Mouse (Mus musculus) heart, embryonic 10.5 days (tissue): ENCODE measurements around the gene 2310079G19Rik. TPM values are rescaled to one million over a fixed set of nuclear protein-coding genes. Genes with fewer than 3 reads are reported as not detected.

Experiments
- DNase-seq: peaks from one replicate; pipeline ENCODE4 v3.0.0-alpha.2; 2017; ENCODE audit warnings: low spot score
- H3K27ac ChIP-seq: fragments of 300-500 bp; sonication (generic); 2 replicates; pipeline ENCODE4 v1.5.1; 2016; ENCODE audit warnings: mild to moderate bottlenecking
- H3K27me3 ChIP-seq: fragments of 300-500 bp; sonication (generic); 2 replicates; pipeline ENCODE4 v1.6.1; 2016; ENCODE audit warnings: mild to moderate bottlenecking; ENCODE audit not compliant: poor library complexity, insufficient read depth, severe bottlenecking
- H3K36me3 ChIP-seq: fragments of 300-500 bp; sonication (generic); 2 replicates; pipeline ENCODE4 v1.6.1; 2016; ENCODE audit warnings: mild to moderate bottlenecking, moderate library complexity
- H3K4me1 ChIP-seq: fragments of 300-500 bp; sonication (generic); 2 replicates; pipeline ENCODE4 v1.6.1; 2016; ENCODE audit warnings: mild to moderate bottlenecking
- H3K4me3 ChIP-seq: fragments of 300-500 bp; sonication (generic); 2 replicates; pipeline ENCODE4 v1.5.1; 2016; ENCODE audit warnings: mild to moderate bottlenecking, moderate library complexity
- H3K9me3 ChIP-seq: fragments of 300-500 bp; sonication (generic); 2 replicates; pipeline ENCODE4 v1.6.1; 2016; ENCODE audit warnings: mild to moderate bottlenecking, moderate library complexity
- WGBS: fragments of 180-500 bp; shearing (Covaris S2); methylation state at CpG from one replicate; pipeline ENCODE4 v1.1.7; 2016; 5-methylcytosine and 5-hydroxymethylcytosine counted together
- polyA plus RNA-seq: library from polyadenylated mRNA; unstranded; fragments of >200 nt; fragmentation: Nextera tagmentation; extraction: Ambion mirVana; gene quantifications from 2 replicates; pipeline ENCODE4 v1.2.1, GENCODE M21; 2016

Gene 2310079G19Rik
- polyA plus RNA-seq, 1 experiment from 2014 or later = not detected

DNA sequence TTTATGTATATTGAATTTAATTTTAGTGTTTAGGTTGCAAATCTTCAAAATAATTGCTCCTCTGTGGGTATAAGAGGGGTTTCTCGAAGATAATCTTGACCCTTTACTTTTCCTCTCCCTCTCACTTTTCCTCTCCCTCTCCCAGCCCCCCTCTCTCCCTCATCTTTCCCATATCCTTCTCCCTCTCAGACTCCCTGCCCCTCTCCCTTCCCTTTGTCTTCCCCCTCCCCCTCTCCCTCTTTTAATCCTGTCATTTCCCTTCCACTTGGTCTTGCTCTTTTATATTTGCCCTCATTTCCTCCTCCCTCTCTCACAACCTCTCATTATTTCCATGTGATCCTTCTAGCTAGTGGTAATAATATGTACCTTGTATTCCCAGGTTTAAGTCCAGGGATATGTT, 25.0 kb downstream of the 2310079G19Rik start:
- no peaks in the 10 kb centered on the region for H3K9me3 ChIP-seq
- 50% methylated on average over 1 of the region's 1 CpGs for WGBS
- DNase-seq = no peak

GRCm38 (mm10) chr16:88600303-88600702, 27.2 kb downstream of the 2310079G19Rik start:
- Histone ChIP-seq H3K4me1 (no peaks in the 10 kb centered on the region), H3K4me3 (no peak overlapping the region), H3K27ac (no peak overlapping the region), H3K9me3 (no peaks in the 10 kb centered on the region), H3K27me3 (no peaks in the 10 kb centered on the region), H3K36me3 (no peaks in the 10 kb centered on the region)
- DNase-seq = no peak
- WGBS = 85% methylated on average over 8 of the region's 8 CpGs

More for the DNA sequence above, 25.0 kb downstream of the 2310079G19Rik start:
- Histone ChIP-seq H3K27me3 (no peaks in the 10 kb centered on the region), H3K4me1 (no peaks in the 10 kb centered on the region), H3K27ac (no peak overlapping the region), H3K36me3 (no peaks in the 10 kb centered on the region), H3K4me3 (no peak overlapping the region)

GRCm38 (mm10) chr16:88599504-88600237, 27.8 kb downstream of the 2310079G19Rik start:
- no peak overlapping the region for H3K4me3 ChIP-seq
- 69% methylated on average over 16 of the region's 16 CpGs for WGBS
- H3K36me3 ChIP-seq = no peaks in the 10 kb centered on the region
- H3K27ac ChIP-seq = no peak overlapping the region
- H3K4me1 ChIP-seq = no peaks in the 10 kb centered on the region
- no peaks in the 10 kb centered on the region for H3K9me3 ChIP-seq
- no peak for DNase-seq
- H3K27me3 ChIP-seq = no peaks in the 10 kb centered on the region

GRCm38 (mm10) chr16:88592758-88593157, 34.7 kb downstream of the 2310079G19Rik start:
- no peak for DNase-seq
- no peaks in the 10 kb centered on the region for H3K36me3 ChIP-seq
- H3K27me3 ChIP-seq = no peaks in the 10 kb centered on the region
- H3K27ac ChIP-seq = no peak overlapping the region
- no peaks in the 10 kb centered on the region for H3K9me3 ChIP-seq
- no peaks in the 10 kb centered on the region for H3K4me1 ChIP-seq
- H3K4me3 ChIP-seq = no peak overlapping the region

GRCm38 (mm10) chr16:88583338-88583737, 44.1 kb downstream of the 2310079G19Rik start:
- DNase-seq = no peak
- H3K27ac ChIP-seq = no peak overlapping the region
- WGBS = 85% methylated on average over 9 of the region's 9 CpGs
- H3K9me3 ChIP-seq = no peaks in the 10 kb centered on the region
- no peaks in the 10 kb centered on the region for H3K27me3 ChIP-seq
- H3K4me3 ChIP-seq = no peak overlapping the region
- H3K4me1 ChIP-seq = no peaks in the 10 kb centered on the region
- no peaks in the 10 kb centered on the region for H3K36me3 ChIP-seq

Other genes starting within 250 kb of the 2310079G19Rik start
- gene Cldn17, start 120.7 kb downstream of the 2310079G19Rik start, polyA plus RNA-seq = not detected in 2 replicates
- 0.57 and 2.1 TPM in 2 replicates for gene Cldn8, start 64.5 kb downstream of the 2310079G19Rik start, polyA plus RNA-seq
- not detected in 2 replicates for gene Krtap24-1, start 15.4 kb downstream of the 2310079G19Rik start, polyA plus RNA-seq
- gene Krtap26-1, start 20.1 kb upstream of the 2310079G19Rik start, polyA plus RNA-seq = not detected in 2 replicates
- gene Krtap27-1, start 44.0 kb upstream of the 2310079G19Rik start, polyA plus RNA-seq = not detected in 2 replicates
- not detected in 2 replicates for gene 2310061N02Rik, start 80.3 kb upstream of the 2310079G19Rik start, polyA plus RNA-seq
- not detected in 2 replicates for gene Krtap13-1, start 101.2 kb upstream of the 2310079G19Rik start, polyA plus RNA-seq
- not detected in 2 replicates for gene Krtap13, start 124.0 kb upstream of the 2310079G19Rik start, polyA plus RNA-seq
- not detected in 2 replicates for gene 2310034C09Rik, start 131.2 kb upstream of the 2310079G19Rik start, polyA plus RNA-seq
- not detected in 2 replicates for gene 2310057N15Rik, start 146.5 kb upstream of the 2310079G19Rik start, polyA plus RNA-seq
- gene Gm5965, start 150.2 kb upstream of the 2310079G19Rik start, polyA plus RNA-seq = not detected in 2 replicates
- not detected in 2 replicates for gene Gm20741, start 184.6 kb upstream of the 2310079G19Rik start, polyA plus RNA-seq
- not detected in 2 replicates for gene Krtap15, start 192.5 kb upstream of the 2310079G19Rik start, polyA plus RNA-seq
- gene Krtap14, start 198.5 kb upstream of the 2310079G19Rik start, polyA plus RNA-seq = not detected in 2 replicates
- gene Krtap19-1, start 241.7 kb upstream of the 2310079G19Rik start, polyA plus RNA-seq = not detected in 2 replicates
- gene Krtap19-2, start 246.6 kb upstream of the 2310079G19Rik start, polyA plus RNA-seq = not detected in 2 replicates